Mouse (Mus musculus): ENCODE results near the gene Cfap77. TPM values are rescaled to one million over a fixed set of nuclear protein-coding genes. Genes with fewer than 3 reads are reported as not detected.

The Cfap77 gene
- polyA plus RNA-seq, 1 experiment from 2014 or later, result 0.70 TPM

GRCm38 (mm10) chr2:28895876-28896275 is 159.0 kb downstream of the Cfap77 start:
- ATAC-seq (ENCODE audit: low read depth), result peak; percentile 43; the same call in 1 of the 2 replicates
- 53% methylated on average over 7 of the region's 7 CpGs for WGBS
- no peaks in the 10 kb centered on the region for H3K9me3 ChIP-seq (ENCODE audit: control insufficient read depth, low read length)
- no peaks in the 10 kb centered on the region for H3K27me3 ChIP-seq (ENCODE audit: control insufficient read depth, insufficient read depth, low read depth, low read length)
- H3K4me2 ChIP-seq (ENCODE audit: low read depth, low read length), result no peak overlapping the region
- H3K4me3 ChIP-seq (ENCODE audit: low read length), result no peak overlapping the region
- H3K4me1 ChIP-seq (replicated peaks; ENCODE audit: control insufficient read depth, insufficient read depth, low read length), result no peaks in the 10 kb centered on the region
- no peak overlapping the region for H3K9ac ChIP-seq (ENCODE audit: low read length)
- H3K36me3 ChIP-seq (ENCODE audit: control insufficient read depth, insufficient read depth, low read length), result peaks cover 9% of the 10 kb centered on the region
- no peak overlapping the region for H3K27ac ChIP-seq (ENCODE audit: low read length)

- no peak overlapping the region for H3K4me2 ChIP-seq (ENCODE audit: low read depth, low read length)
- H3K27ac ChIP-seq (ENCODE audit: low read length), result no peak overlapping the region
- H3K36me3 ChIP-seq (ENCODE audit: control insufficient read depth, insufficient read depth, low read length), result peaks cover 13% of the 10 kb centered on the region
- H3K4me3 ChIP-seq (ENCODE audit: low read length), result no peak overlapping the region
- no peaks in the 10 kb centered on the region for H3K4me1 ChIP-seq (replicated peaks; ENCODE audit: control insufficient read depth, insufficient read depth, low read length)
- WGBS, result 70% methylated on average over 6 of the region's 6 CpGs
- ATAC-seq (ENCODE audit: low read depth), result no peak
- H3K9me3 ChIP-seq (ENCODE audit: control insufficient read depth, low read length), result no peaks in the 10 kb centered on the region
- no peaks in the 10 kb centered on the region for H3K27me3 ChIP-seq (ENCODE audit: control insufficient read depth, insufficient read depth, low read depth, low read length)
- H3K9ac ChIP-seq (ENCODE audit: low read length), result no peak overlapping the region
Observed at GRCm38 (mm10) chr2:28893526-28893925, 161.3 kb downstream of the Cfap77 start.

GRCm38 (mm10) chr2:28892796-28893195 is 162.1 kb downstream of the Cfap77 start:
- ATAC-seq (ENCODE audit: low read depth), result no peak
- 45% methylated on average over 1 of the region's 1 CpGs for WGBS
- H3K4me2 ChIP-seq (ENCODE audit: low read depth, low read length), result no peak overlapping the region
- H3K4me3 ChIP-seq (ENCODE audit: low read length), result no peak overlapping the region
- H3K4me1 ChIP-seq (replicated peaks; ENCODE audit: control insufficient read depth, insufficient read depth, low read length), result no peaks in the 10 kb centered on the region
- H3K27me3 ChIP-seq (ENCODE audit: control insufficient read depth, insufficient read depth, low read depth, low read length), result no peaks in the 10 kb centered on the region
- peaks cover 13% of the 10 kb centered on the region for H3K36me3 ChIP-seq (ENCODE audit: control insufficient read depth, insufficient read depth, low read length)
- H3K9me3 ChIP-seq (ENCODE audit: control insufficient read depth, low read length), result no peaks in the 10 kb centered on the region
- no peak overlapping the region for H3K9ac ChIP-seq (ENCODE audit: low read length)
- no peak overlapping the region for H3K27ac ChIP-seq (ENCODE audit: low read length)

- WGBS, result 37% methylated on average over 4 of the region's 4 CpGs
- no peak overlapping the region for H3K9ac ChIP-seq (ENCODE audit: low read length)
- no peak overlapping the region for H3K27ac ChIP-seq (ENCODE audit: low read length)
- ATAC-seq (ENCODE audit: low read depth), result no peak
- H3K36me3 ChIP-seq (ENCODE audit: control insufficient read depth, insufficient read depth, low read length), result peaks cover 12% of the 10 kb centered on the region
- H3K4me2 ChIP-seq (ENCODE audit: low read depth, low read length), result no peak overlapping the region
- H3K4me3 ChIP-seq (ENCODE audit: low read length), result no peak overlapping the region
- H3K9me3 ChIP-seq (ENCODE audit: control insufficient read depth, low read length), result no peaks in the 10 kb centered on the region
- H3K4me1 ChIP-seq (replicated peaks; ENCODE audit: control insufficient read depth, insufficient read depth, low read length), result no peaks in the 10 kb centered on the region
- H3K27me3 ChIP-seq (ENCODE audit: control insufficient read depth, insufficient read depth, low read depth, low read length), result no peaks in the 10 kb centered on the region
Observed at GRCm38 (mm10) chr2:28884914-28885313, 170.0 kb downstream of the Cfap77 start.

- Histone ChIP-seq H3K9me3 (ENCODE audit: control insufficient read depth, low read length) (no peaks in the 10 kb centered on the region), H3K9ac (ENCODE audit: low read length) (no peak overlapping the region), H3K36me3 (ENCODE audit: control insufficient read depth, insufficient read depth, low read length) (peaks cover 13% of the 10 kb centered on the region; the same call in 1 of the 2 replicates), H3K27me3 (ENCODE audit: control insufficient read depth, insufficient read depth, low read depth, low read length) (no peaks in the 10 kb centered on the region), H3K4me1 (replicated peaks; ENCODE audit: control insufficient read depth, insufficient read depth, low read length) (no peaks in the 10 kb centered on the region), H3K4me2 (ENCODE audit: low read depth, low read length) (no peak overlapping the region), H3K27ac (ENCODE audit: low read length) (no peak overlapping the region), H3K4me3 (ENCODE audit: low read length) (no peak overlapping the region)
- 63% methylated on average over 6 of the region's 6 CpGs for WGBS
- ATAC-seq (ENCODE audit: low read depth), result no peak
Observed at GRCm38 (mm10) chr2:28882826-28883485, 171.9 kb downstream of the Cfap77 start.

- Histone ChIP-seq H3K9ac (ENCODE audit: low read length) (no peak overlapping the region), H3K27ac (ENCODE audit: low read length) (no peak overlapping the region)
Observed at GRCm38 (mm10) chr2:28882047-28882446, 172.8 kb downstream of the Cfap77 start.

GRCm38 (mm10) chr2:28881275-28881674 is 173.6 kb downstream of the Cfap77 start:
- Histone ChIP-seq H3K9me3 (ENCODE audit: control insufficient read depth, low read length) (no peaks in the 10 kb centered on the region), H3K4me1 (replicated peaks; ENCODE audit: control insufficient read depth, insufficient read depth, low read length) (no peaks in the 10 kb centered on the region), H3K27me3 (ENCODE audit: control insufficient read depth, insufficient read depth, low read depth, low read length) (no peaks in the 10 kb centered on the region), H3K4me3 (ENCODE audit: low read length) (no peak overlapping the region), H3K27ac (ENCODE audit: low read length) (no peak overlapping the region), H3K9ac (ENCODE audit: low read length) (no peak overlapping the region), H3K36me3 (ENCODE audit: control insufficient read depth, insufficient read depth, low read length) (peaks cover 18% of the 10 kb centered on the region; the same call in 1 of the 2 replicates), H3K4me2 (ENCODE audit: low read depth, low read length) (no peak overlapping the region)
- ATAC-seq (ENCODE audit: low read depth), result no peak
- 89% methylated on average over 3 of the region's 3 CpGs for WGBS

More at GRCm38 (mm10) chr2:28882047-28882446, 172.8 kb downstream of the Cfap77 start:
- no peaks in the 10 kb centered on the region for H3K27me3 ChIP-seq (ENCODE audit: control insufficient read depth, insufficient read depth, low read depth, low read length)
- WGBS, result 72% methylated on average over 3 of the region's 3 CpGs
- H3K4me2 ChIP-seq (ENCODE audit: low read depth, low read length), result no peak overlapping the region
- H3K4me1 ChIP-seq (replicated peaks; ENCODE audit: control insufficient read depth, insufficient read depth, low read length), result no peaks in the 10 kb centered on the region
- no peak for ATAC-seq (ENCODE audit: low read depth)
- H3K36me3 ChIP-seq (ENCODE audit: control insufficient read depth, insufficient read depth, low read length), result peaks cover 15% of the 10 kb centered on the region; the same call in 1 of the 2 replicates
- H3K9me3 ChIP-seq (ENCODE audit: control insufficient read depth, low read length), result no peaks in the 10 kb centered on the region
- no peak overlapping the region for H3K4me3 ChIP-seq (ENCODE audit: low read length)

Other genes starting within 250 kb of the Cfap77 start
- gene Gtf3c4, start 214.7 kb downstream of the Cfap77 start, polyA plus RNA-seq (2015; fragmentation: Nextera tagmentation; extraction: Ambion mirVana), result 11.4 and 13.2 TPM in 2 replicates
- 13.2 and 15.8 TPM in 2 replicates for gene Ddx31, start 214.7 kb downstream of the Cfap77 start, polyA plus RNA-seq (2015; fragmentation: Nextera tagmentation; extraction: Ambion mirVana)
- 0.28 TPM in 1 of 2 replicates, not detected in the other for gene Barhl1, start 138.4 kb downstream of the Cfap77 start, polyA plus RNA-seq (2015; fragmentation: Nextera tagmentation; extraction: Ambion mirVana)
- gene Ttf1, start 5.2 kb upstream of the Cfap77 start, polyA plus RNA-seq (2015; fragmentation: Nextera tagmentation; extraction: Ambion mirVana), result 11.5 and 12.2 TPM in 2 replicates
- gene Setx, start 69.1 kb upstream of the Cfap77 start, polyA plus RNA-seq (2015; fragmentation: Nextera tagmentation; extraction: Ambion mirVana), result 8.2 and 9.6 TPM in 2 replicates
- 0.46 and 0.72 TPM in 2 replicates for gene Ntng2, start 197.9 kb upstream of the Cfap77 start, polyA plus RNA-seq (2015; fragmentation: Nextera tagmentation; extraction: Ambion mirVana)

Data from lung, embryonic 16.5 days (tissue).